Mouse (Mus musculus) midbrain, embryonic 14.5 days (tissue): ENCODE results near the gene Gm20388. TPM values are rescaled to one million over a fixed set of nuclear protein-coding genes. Genes with fewer than 3 reads are reported as not detected.
A peak's percentile ranks its signal among the peaks of the same experiment; 100 is the strongest.
"Not testable (repeated sequence)": the region's sequence is repeated elsewhere in the genome, so short reads cannot be mapped to it uniquely, and the experiment has no call there.

ENCODE experiments used
- ATAC-seq: fragments of 200-750 bp; cut with Nextera tagmentation; 2 replicates; pipeline ENCODE4 v1.8.0; 2017; ENCODE audit warnings: moderate number of reproducible peaks, moderate library complexity; ENCODE audit not compliant: low FRiP score, low TSS enrichment
- DNase-seq: peaks from one replicate; pipeline ENCODE4 v3.0.0-alpha.2; 2015
- H3K27ac ChIP-seq: fragments of 300-500 bp; sonication (generic); replicated peaks from 2 replicates; pipeline ENCODE4 v1.5.1; 2014; ENCODE audit warnings: mild to moderate bottlenecking, low read depth, low read length, moderate library complexity
- H3K27me3 ChIP-seq: fragments of 300-500 bp; sonication (generic); 2 replicates; pipeline ENCODE4 v1.6.1; 2014; ENCODE audit warnings: low read length, control low read depth, mixed read lengths; ENCODE audit not compliant: control insufficient read depth, insufficient read depth
- H3K36me3 ChIP-seq: fragments of 300-500 bp; sonication (generic); 2 replicates; pipeline ENCODE4 v1.6.1; 2014; ENCODE audit warnings: low read length, control low read depth; ENCODE audit not compliant: control insufficient read depth, insufficient read depth
- H3K4me1 ChIP-seq: fragments of 300-500 bp; sonication (generic); 2 replicates; pipeline ENCODE4 v1.6.1; 2014; ENCODE audit warnings: mild to moderate bottlenecking, antibody characterized with exemption, low read length, control low read depth; ENCODE audit not compliant: control insufficient read depth, insufficient read depth
- H3K4me2 ChIP-seq: fragments of 300-500 bp; sonication (generic); 2 replicates; pipeline ENCODE4 v1.6.1; 2014; ENCODE audit warnings: mild to moderate bottlenecking, low read length, moderate library complexity
- H3K4me3 ChIP-seq: fragments of 300-500 bp; sonication (generic); replicated peaks from 2 replicates; pipeline ENCODE4 v1.5.1; 2014; ENCODE audit warnings: low read depth, low read length
- H3K9ac ChIP-seq: fragments of 300-500 bp; sonication (generic); replicated peaks from 2 replicates; pipeline ENCODE4 v1.6.1; 2014; ENCODE audit warnings: mild to moderate bottlenecking, low read length, moderate library complexity
- H3K9me3 ChIP-seq: fragments of 300-500 bp; sonication (generic); 2 replicates; pipeline ENCODE4 v1.6.1; 2016; ENCODE audit warnings: low read length, control low read depth, mixed read lengths; ENCODE audit not compliant: control insufficient read depth
- WGBS: fragments of 180-500 bp; shearing (Covaris S2); extraction: QIAGEN DNeasy Blood & Tissue Kit; methylation state at CpG from one replicate; pipeline ENCODE4 v1.1.7; 2014; 5-methylcytosine and 5-hydroxymethylcytosine counted together
- polyA plus RNA-seq: library from polyadenylated mRNA; unstranded; fragments of >200 nt; fragmentation: Nextera tagmentation; extraction: Ambion mirVana; gene quantifications from 2 replicates; pipeline ENCODE4 v1.2.1, GENCODE M21; 2014

Gene Gm20388
- polyA plus RNA-seq, 1 experiment from 2014 or later, result 4.1 TPM

GRCm38 (mm10) chr8:123954246-123954645 is 4043.6 kb downstream of the Gm20388 start:
- peaks cover 5% of the 10 kb centered on the region; the same call in 1 of the 2 replicates for H3K4me1 ChIP-seq
- 88% methylated on average over 8 of the region's 8 CpGs for WGBS
- H3K4me2 ChIP-seq, result no peak overlapping the region

GRCm38 (mm10) chr8:123958130-123958529 is 4047.5 kb downstream of the Gm20388 start:
- ATAC-seq (no peak), DNase-seq (no peak)
- Histone ChIP-seq H3K27ac (no peak overlapping the region), H3K4me1 (no peaks in the 10 kb centered on the region), H3K9me3 (no peaks in the 10 kb centered on the region), H3K36me3 (peaks cover 72% of the 10 kb centered on the region), H3K4me2 (no peak overlapping the region), H3K27me3 (no peaks in the 10 kb centered on the region), H3K4me3 (no peak overlapping the region), H3K9ac (no peak overlapping the region)
- WGBS, result 85% methylated on average over 17 of the region's 17 CpGs

More at GRCm38 (mm10) chr8:123954246-123954645, 4043.6 kb downstream of the Gm20388 start:
- no peak overlapping the region for H3K9ac ChIP-seq
- H3K27me3 ChIP-seq, result no peaks in the 10 kb centered on the region
- H3K9me3 ChIP-seq, result no peaks in the 10 kb centered on the region
- H3K36me3 ChIP-seq, result peaks cover 54% of the 10 kb centered on the region
- ATAC-seq, result no peak
- DNase-seq, result no peak
- no peak overlapping the region for H3K27ac ChIP-seq
- H3K4me3 ChIP-seq, result no peak overlapping the region

GRCm38 (mm10) chr8:123959473-123959872 is 4048.8 kb downstream of the Gm20388 start:
- H3K36me3 ChIP-seq, result peaks cover 71% of the 10 kb centered on the region
- H3K4me1 ChIP-seq, result no peaks in the 10 kb centered on the region
- H3K27ac ChIP-seq, result no peak overlapping the region
- H3K9me3 ChIP-seq, result no peaks in the 10 kb centered on the region
- WGBS, result 96% methylated on average over 6 of the region's 6 CpGs
- H3K4me2 ChIP-seq, result no peak overlapping the region
- no peak overlapping the region for H3K4me3 ChIP-seq
- ATAC-seq (no peak), DNase-seq (no peak)
- no peak overlapping the region for H3K9ac ChIP-seq
- H3K27me3 ChIP-seq, result no peaks in the 10 kb centered on the region

GRCm38 (mm10) chr8:123960056-123960455 is 4049.4 kb downstream of the Gm20388 start:
- ATAC-seq (no peak), DNase-seq (no peak)
- WGBS, result 88% methylated on average over 9 of the region's 9 CpGs
- Histone ChIP-seq H3K4me1 (no peaks in the 10 kb centered on the region), H3K27me3 (no peaks in the 10 kb centered on the region), H3K4me2 (no peak overlapping the region), H3K9me3 (no peaks in the 10 kb centered on the region), H3K36me3 (peaks cover 72% of the 10 kb centered on the region), H3K27ac (no peak overlapping the region), H3K9ac (no peak overlapping the region), H3K4me3 (no peak overlapping the region)

GRCm38 (mm10) chr8:123960556-123960955 is 4049.9 kb downstream of the Gm20388 start:
- H3K4me2 ChIP-seq, DNase-seq, H3K9ac ChIP-seq, H3K9me3 ChIP-seq, H3K4me1 ChIP-seq, H3K4me3 ChIP-seq, ATAC-seq, H3K27me3 ChIP-seq, H3K27ac ChIP-seq: not testable (repeated sequence)
- WGBS, result 82% methylated on average over 5 of the region's 5 CpGs
- peaks cover 72% of the 10 kb centered on the region for H3K36me3 ChIP-seq

- WGBS, result 73% methylated on average over 1 of the region's 1 CpGs
- ATAC-seq (no peak), DNase-seq (no peak)
- Histone ChIP-seq H3K27ac (no peak overlapping the region), H3K27me3 (no peaks in the 10 kb centered on the region), H3K9me3 (no peaks in the 10 kb centered on the region), H3K4me1 (no peaks in the 10 kb centered on the region), H3K9ac (no peak overlapping the region), H3K36me3 (peaks cover 74% of the 10 kb centered on the region), H3K4me3 (no peak overlapping the region), H3K4me2 (no peak overlapping the region)
Observed at GRCm38 (mm10) chr8:123961371-123961770, 4050.7 kb downstream of the Gm20388 start.

GRCm38 (mm10) chr8:123966896-123967295 is 4056.3 kb downstream of the Gm20388 start:
- Histone ChIP-seq H3K4me2 (no peak overlapping the region), H3K36me3 (peaks cover 49% of the 10 kb centered on the region), H3K9me3 (no peaks in the 10 kb centered on the region), H3K27ac (no peak overlapping the region), H3K9ac (no peak overlapping the region), H3K4me3 (no peak overlapping the region), H3K4me1 (no peaks in the 10 kb centered on the region), H3K27me3 (no peaks in the 10 kb centered on the region)
- DNase-seq, result peak; percentile 74
- no peak for ATAC-seq
- WGBS, result 70% methylated on average over 2 of the region's 2 CpGs

GRCm38 (mm10) chr8:123973495-123973894 is 4062.9 kb downstream of the Gm20388 start:
- no peak overlapping the region for H3K9ac ChIP-seq
- no peak for ATAC-seq
- DNase-seq, result no peak
- H3K27me3 ChIP-seq, result no peaks in the 10 kb centered on the region
- no peak overlapping the region for H3K4me3 ChIP-seq
- H3K9me3 ChIP-seq, result no peaks in the 10 kb centered on the region
- H3K4me2 ChIP-seq, result no peak overlapping the region
- H3K4me1 ChIP-seq, result no peaks in the 10 kb centered on the region
- H3K36me3 ChIP-seq, result peaks cover 13% of the 10 kb centered on the region; the same call in 1 of the 2 replicates
- WGBS, result 86% methylated on average over 1 of the region's 1 CpGs
- H3K27ac ChIP-seq, result no peak overlapping the region

- DNase-seq (no peak), ATAC-seq (no peak)
- Histone ChIP-seq H3K9me3 (no peaks in the 10 kb centered on the region), H3K4me2 (no peak overlapping the region), H3K27ac (no peak overlapping the region), H3K4me3 (no peak overlapping the region), H3K27me3 (no peaks in the 10 kb centered on the region), H3K4me1 (peaks cover 13% of the 10 kb centered on the region), H3K9ac (no peak overlapping the region), H3K36me3 (no peaks in the 10 kb centered on the region)
- 97% methylated on average over 4 of the region's 4 CpGs for WGBS
Observed at GRCm38 (mm10) chr8:123977499-123977898, 4066.9 kb downstream of the Gm20388 start.
